Mouse (Mus musculus) liver, embryonic 14.5 days (tissue): ENCODE results near the gene Mgrn1. TPM values are rescaled to one million over a fixed set of nuclear protein-coding genes. Genes with fewer than 3 reads are reported as not detected.

Source experiments
- ATAC-seq: fragments of 200-750 bp; cut with Nextera tagmentation; 2 replicates; pipeline ENCODE4 v1.8.0; 2017; ENCODE audit warnings: moderate number of reproducible peaks, mild to moderate bottlenecking, moderate library complexity; ENCODE audit not compliant: insufficient read depth
- DNase-seq, 3 experiments: peaks; one replicate each; pipeline ENCODE4 v3.0.0-alpha.2; 2012 to 2013; ENCODE audit warnings: low read depth in 3 of 3, low spot score in 3 of 3
- H3K27ac ChIP-seq: fragments of 300-500 bp; sonication (generic); 2 replicates; pipeline ENCODE4 v1.5.1; 2014; ENCODE audit warnings: moderate library complexity, mild to moderate bottlenecking, control low read depth, inconsistent platforms
- H3K27me3 ChIP-seq: fragments of 300-500 bp; sonication (generic); 2 replicates; pipeline ENCODE4 v1.6.1; 2014; ENCODE audit warnings: mild to moderate bottlenecking, low read length, moderate library complexity; ENCODE audit not compliant: control insufficient read depth, insufficient read depth
- H3K36me3 ChIP-seq: fragments of 300-500 bp; sonication (generic); replicated peaks from 2 replicates; pipeline ENCODE4 v1.6.1; 2014; ENCODE audit warnings: low read depth; ENCODE audit not compliant: control insufficient read depth, insufficient read depth
- H3K4me1 ChIP-seq, 2 experiments: fragments of 200-500 bp in 1 of 2; fragments of 300-500 bp in 1 of 2; sonication (generic) in 1 of 2; replicated peaks; 2 replicates each; pipeline ENCODE4 v1.6.1; 2012 to 2014; ENCODE audit warnings: antibody characterized with exemption in 1 of 2, inconsistent platforms in 1 of 2, low read length in 1 of 2; ENCODE audit not compliant: control insufficient read depth in 2 of 2, insufficient read depth in 2 of 2
- H3K4me2 ChIP-seq: fragments of 300-500 bp; sonication (generic); 2 replicates; pipeline ENCODE4 v1.6.1; 2014; ENCODE audit warnings: low read depth, mild to moderate bottlenecking, control low read depth, moderate library complexity
- H3K4me3 ChIP-seq, 2 experiments: fragments of 200-500 bp in 1 of 2; fragments of 300-500 bp in 1 of 2; sonication (generic) in 1 of 2; 2 replicates each; pipeline ENCODE4 v1.5.1; 2012 to 2014; ENCODE audit warnings: low read depth in 2 of 2, low read length in 2 of 2, mild to moderate bottlenecking in 2 of 2, control low read depth in 1 of 2, inconsistent platforms in 1 of 2, moderate library complexity in 1 of 2; ENCODE audit not compliant: insufficient read depth in 1 of 2
- H3K9ac ChIP-seq: fragments of 300-500 bp; sonication (generic); replicated peaks from 2 replicates; pipeline ENCODE4 v1.6.1; 2014; ENCODE audit warnings: mild to moderate bottlenecking, control low read depth, moderate library complexity
- H3K9me3 ChIP-seq: fragments of 300-500 bp; sonication (generic); 2 replicates; pipeline ENCODE4 v1.6.1; 2016; ENCODE audit warnings: low read length, mixed read lengths; ENCODE audit not compliant: control insufficient read depth
- CTCF ChIP-seq: IDR thresholded peaks from 2 replicates; pipeline ENCODE4 v1.5.1; 2016; ENCODE audit warnings: antibody characterized with exemption, low read depth, control low read depth
- EP300 ChIP-seq: IDR thresholded peaks from 2 replicates; pipeline ENCODE4 v1.6.1; 2016; ENCODE audit warnings: antibody characterized with exemption, low read depth
- WGBS: fragments of 180-500 bp; shearing (Covaris S2); extraction: QIAGEN DNeasy Blood & Tissue Kit; methylation state at CpG from one replicate; pipeline ENCODE4 v1.1.7; 2014; ENCODE audit not compliant: insufficient replicate concordance; 5-methylcytosine and 5-hydroxymethylcytosine counted together
- polyA plus RNA-seq, 2 experiments: library from polyadenylated mRNA; depleted of rRNA in 1 of 2; stranded (reverse) in 1 of 2; unstranded in 1 of 2; fragments of >200 nt; fragmentation: Nextera tagmentation in 1 of 2; extraction: Ambion mirVana in 1 of 2; gene quantifications; 2 replicates each; pipeline versions ENCODE4 v1.2.1 to v1.2.3; 2012 to 2014

Gene Mgrn1
- polyA plus RNA-seq, 2 experiments, result 15.7 to 17.6 TPM

GRCm38 (mm10) chr16:4894201-4894908 is 8.3 kb downstream of the Mgrn1 start:
- H3K36me3 ChIP-seq, result no peaks in the 10 kb centered on the region
- TF ChIP-seq EP300 (no peak), CTCF (no peak)
- no peak overlapping the region for H3K4me3 ChIP-seq
- H3K9ac ChIP-seq, result no peak overlapping the region
- DNase-seq, result no peak
- no peak overlapping the region for H3K27ac ChIP-seq
- WGBS, result 62% methylated on average over 7 of the region's 7 CpGs
- H3K4me1 ChIP-seq, result peaks cover 19 to 38% of the 10 kb centered on the region in 2 experiments
- no peak for ATAC-seq
- no peaks in the 10 kb centered on the region for H3K9me3 ChIP-seq
- H3K4me2 ChIP-seq, result no peak overlapping the region
- no peaks in the 10 kb centered on the region for H3K27me3 ChIP-seq

- Histone ChIP-seq H3K9me3 (no peaks in the 10 kb centered on the region), H3K4me1 (peaks cover 19 to 31% of the 10 kb centered on the region in 2 experiments), H3K4me3 (no peak overlapping the region), H3K27me3 (no peaks in the 10 kb centered on the region), H3K36me3 (no peaks in the 10 kb centered on the region), H3K27ac (peak overlapping the region; percentile 40), H3K4me2 (peak overlapping the region; percentile 34), H3K9ac (peak overlapping the region; percentile 29; the same call in 1 of the 2 replicates)
- WGBS, result 10% methylated on average over 5 of the region's 5 CpGs
- TF ChIP-seq EP300, result peak; percentile 73
- no peak for TF ChIP-seq CTCF
- ATAC-seq, result peak; percentile 84
- DNase-seq, result peak in 2 of 3 experiments; percentile 50 to 54
Measured at GRCm38 (mm10) chr16:4896249-4897027, 10.4 kb downstream of the Mgrn1 start.

GRCm38 (mm10) chr16:4897146-4897730 is 11.2 kb downstream of the Mgrn1 start:
- Histone ChIP-seq H3K27ac (peak overlapping the region; percentile 24; the same call in 1 of the 2 replicates), H3K27me3 (no peaks in the 10 kb centered on the region), H3K4me3 (no peak overlapping the region), H3K4me2 (peak overlapping the region; percentile 34), H3K9me3 (no peaks in the 10 kb centered on the region), H3K9ac (peak overlapping the region; percentile 27; the same call in 1 of the 2 replicates), H3K36me3 (no peaks in the 10 kb centered on the region), H3K4me1 (peaks cover 19 to 33% of the 10 kb centered on the region in 2 experiments)
- ATAC-seq, result peak; percentile 32; the same call in 1 of the 2 replicates
- 46% methylated on average over 7 of the region's 7 CpGs for WGBS
- TF ChIP-seq EP300 (no peak), CTCF (peak; percentile 73)
- no peak for DNase-seq

GRCm38 (mm10) chr16:4898881-4899280 is 12.8 kb downstream of the Mgrn1 start:
- H3K27ac ChIP-seq, result no peak overlapping the region
- no peak overlapping the region for H3K4me3 ChIP-seq
- WGBS, result 64% methylated on average over 6 of the region's 6 CpGs
- H3K27me3 ChIP-seq, result no peaks in the 10 kb centered on the region
- DNase-seq (no peak), ATAC-seq (no peak)
- TF ChIP-seq EP300 (no peak), CTCF (no peak)
- H3K4me1 ChIP-seq, result peaks cover 19 to 38% of the 10 kb centered on the region in 2 experiments
- H3K4me2 ChIP-seq, result no peak overlapping the region
- no peak overlapping the region for H3K9ac ChIP-seq
- no peaks in the 10 kb centered on the region for H3K36me3 ChIP-seq
- no peaks in the 10 kb centered on the region for H3K9me3 ChIP-seq

GRCm38 (mm10) chr16:4899711-4900110 is 13.7 kb downstream of the Mgrn1 start:
- Histone ChIP-seq H3K9ac (no peak overlapping the region), H3K36me3 (no peaks in the 10 kb centered on the region), H3K27ac (no peak overlapping the region), H3K4me2 (no peak overlapping the region), H3K27me3 (no peaks in the 10 kb centered on the region), H3K4me1 (peaks cover 19 to 33% of the 10 kb centered on the region in 2 experiments), H3K4me3 (no peak overlapping the region), H3K9me3 (no peaks in the 10 kb centered on the region)
- TF ChIP-seq EP300, result no peak
- no peak for TF ChIP-seq CTCF
- 78% methylated on average over 2 of the region's 2 CpGs for WGBS
- ATAC-seq, result no peak
- no peak for DNase-seq
